Mouse (Mus musculus): ENCODE measurements at regions not wholly inside any gene's neighbourhood (a gene's known extent, or its start where the extent isn't known, plus 50 kb on each side); places are given as distances from the start of the nearest gene placed in this dataset.

DNA sequence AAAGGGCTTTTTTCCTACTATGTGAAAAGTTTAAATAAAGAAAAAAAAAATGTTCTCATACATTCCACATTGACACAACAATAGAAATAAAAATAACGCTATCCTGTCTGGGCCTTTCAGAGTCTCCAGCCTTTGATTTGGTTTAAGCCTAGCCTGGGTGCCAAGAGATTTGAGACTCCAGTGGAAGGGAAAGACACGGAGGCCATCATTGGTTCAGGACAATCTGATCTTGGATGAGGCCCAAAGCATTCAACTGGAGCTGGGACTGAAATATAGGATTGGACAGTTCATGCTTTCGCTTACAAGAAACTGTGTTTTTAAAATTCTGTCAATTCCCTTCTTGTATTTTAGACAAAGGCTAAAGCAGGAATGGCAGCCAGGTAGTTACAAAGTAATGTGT is 294.7 kb upstream of the Cited2 start:
- Histone ChIP-seq H3K27ac (replicated peaks) (no peak overlapping the region), H3K27me3 (ENCODE audit: low read depth, poor library complexity, severe bottlenecking) (no peaks in the 10 kb centered on the region), H3K36me3 (no peaks in the 10 kb centered on the region), H3K4me3 (no peak overlapping the region), H3K9me3 (replicated peaks) (no peaks in the 10 kb centered on the region), H3K4me1 (no peaks in the 10 kb centered on the region)
- 85% methylated on average over 3 of the region's 3 CpGs for WGBS
- no peak for DNase-seq (ENCODE audit: low spot score)

DNA sequence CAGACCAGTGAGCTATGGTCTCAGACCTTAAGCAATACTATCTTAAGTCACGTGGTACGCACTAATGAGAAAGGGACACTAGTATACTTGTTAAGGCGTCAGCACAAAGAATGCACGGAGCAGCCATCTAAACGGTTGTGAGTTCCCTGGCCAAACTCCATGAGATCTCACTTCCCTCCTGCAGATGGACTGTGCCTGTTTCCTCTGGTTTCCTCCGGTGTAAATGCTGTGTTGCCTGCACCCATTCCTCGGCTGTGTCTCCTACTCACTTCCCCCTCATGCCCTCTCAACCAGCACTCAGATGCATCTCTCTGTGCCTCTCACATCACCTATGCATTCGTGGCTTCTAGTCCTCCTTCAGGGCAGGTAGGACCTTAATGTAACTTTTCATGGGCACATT is 291.9 kb upstream of the Cited2 start:
- 87% methylated on average over 8 of the region's 8 CpGs for WGBS

DNA sequence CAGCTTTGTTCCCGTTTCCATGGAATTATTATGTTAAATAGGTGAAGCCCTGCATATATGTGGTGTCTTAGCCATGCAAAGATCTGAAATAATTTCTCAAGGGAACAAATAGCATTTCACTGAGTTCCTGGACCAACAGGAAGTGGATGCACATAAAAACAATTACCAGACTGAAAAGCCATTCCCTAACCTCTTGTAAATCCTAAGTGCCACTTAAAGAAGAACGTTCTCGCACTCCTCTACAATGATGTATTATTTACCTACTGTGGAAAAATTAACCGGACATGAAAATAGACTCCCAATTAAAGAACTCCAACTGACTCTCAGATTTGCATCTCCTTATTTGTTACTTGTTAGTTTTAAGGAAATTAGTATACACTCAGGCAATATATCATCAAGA is 288.9 kb upstream of the Cited2 start:
- DNase-seq (ENCODE audit: low spot score), result no peak
- H3K36me3 ChIP-seq, result no peaks in the 10 kb centered on the region
- no peaks in the 10 kb centered on the region for H3K4me1 ChIP-seq
- WGBS, result 88% methylated on average over 4 of the region's 4 CpGs
- H3K4me3 ChIP-seq, result no peak overlapping the region
- no peak overlapping the region for H3K27ac ChIP-seq (replicated peaks)
- H3K27me3 ChIP-seq (ENCODE audit: low read depth, poor library complexity, severe bottlenecking), result no peaks in the 10 kb centered on the region
- H3K9me3 ChIP-seq (replicated peaks), result no peaks in the 10 kb centered on the region

More for the DNA sequence above, 291.9 kb upstream of the Cited2 start:
- Histone ChIP-seq H3K27me3 (ENCODE audit: low read depth, poor library complexity, severe bottlenecking) (no peaks in the 10 kb centered on the region), H3K4me3 (no peak overlapping the region), H3K4me1 (no peaks in the 10 kb centered on the region), H3K9me3 (replicated peaks) (no peaks in the 10 kb centered on the region), H3K27ac (replicated peaks) (no peak overlapping the region), H3K36me3 (no peaks in the 10 kb centered on the region)
- no peak for DNase-seq (ENCODE audit: low spot score)

DNA sequence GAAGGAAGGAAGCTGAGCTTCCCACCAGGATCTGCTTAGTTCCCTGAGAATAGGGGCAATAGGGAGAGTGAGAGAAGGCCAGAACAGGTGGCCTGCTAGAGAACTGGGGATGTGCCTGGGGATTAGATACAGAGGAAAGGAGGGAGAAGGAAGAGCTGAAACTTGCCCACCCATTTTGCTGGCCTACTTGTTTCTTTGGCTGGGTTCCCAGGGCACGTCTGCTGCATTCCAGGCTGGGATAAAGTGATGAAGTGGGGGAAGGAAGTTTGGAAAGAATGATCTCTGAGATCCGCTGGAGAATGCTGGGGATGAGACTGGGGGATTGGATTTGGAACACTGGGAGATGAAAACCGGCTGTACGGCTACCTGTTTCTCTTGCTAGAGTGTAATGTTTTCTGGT is 272.8 kb upstream of the Cited2 start:
- Histone ChIP-seq H3K4me1 (no peaks in the 10 kb centered on the region), H3K4me3 (no peak overlapping the region), H3K9me3 (replicated peaks) (no peaks in the 10 kb centered on the region), H3K27me3 (ENCODE audit: low read depth, poor library complexity, severe bottlenecking) (no peaks in the 10 kb centered on the region), H3K36me3 (no peaks in the 10 kb centered on the region), H3K27ac (replicated peaks) (no peak overlapping the region)
- 71% methylated on average over 4 of the region's 4 CpGs for WGBS
- no peak for DNase-seq (ENCODE audit: low spot score)

GRCm38 (mm10) chr10:17470880-17471279 is 252.1 kb upstream of the Cited2 start:
- WGBS, result 87% methylated on average over 4 of the region's 4 CpGs
- Histone ChIP-seq H3K27me3 (ENCODE audit: low read depth, poor library complexity, severe bottlenecking) (no peaks in the 10 kb centered on the region), H3K4me3 (no peak overlapping the region), H3K9me3 (replicated peaks) (no peaks in the 10 kb centered on the region), H3K27ac (replicated peaks) (no peak overlapping the region), H3K4me1 (peaks cover 8% of the 10 kb centered on the region), H3K36me3 (no peaks in the 10 kb centered on the region)
- DNase-seq (ENCODE audit: low spot score), result no peak

DNA sequence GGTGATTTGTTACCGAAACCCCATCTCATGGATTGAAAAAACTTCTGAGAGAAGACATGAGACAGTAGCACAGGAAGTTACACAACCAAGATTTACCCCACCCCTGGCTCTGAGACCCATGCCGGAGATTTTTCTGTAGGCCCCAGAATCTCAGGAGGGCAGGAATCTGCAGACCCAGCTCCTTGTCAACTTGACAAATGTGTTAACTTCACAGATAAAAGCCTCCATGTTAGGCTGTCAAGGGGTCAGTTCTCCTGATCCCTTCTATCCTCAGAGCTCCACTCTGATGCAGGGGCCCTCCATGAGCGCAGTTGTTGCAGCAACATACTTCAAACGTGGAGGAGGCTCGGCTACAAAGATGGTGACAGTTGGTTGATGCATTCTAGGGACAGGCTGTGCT is 250.5 kb upstream of the Cited2 start:
- H3K27ac ChIP-seq (replicated peaks), result no peak overlapping the region; the same call in 1 of the 2 replicates
- WGBS, result 66% methylated on average over 5 of the region's 5 CpGs
- H3K4me3 ChIP-seq, result no peak overlapping the region
- no peaks in the 10 kb centered on the region for H3K9me3 ChIP-seq (replicated peaks)
- peaks cover 8% of the 10 kb centered on the region for H3K4me1 ChIP-seq
- no peaks in the 10 kb centered on the region for H3K36me3 ChIP-seq
- DNase-seq (ENCODE audit: low spot score), result no peak
- H3K27me3 ChIP-seq (ENCODE audit: low read depth, poor library complexity, severe bottlenecking), result no peaks in the 10 kb centered on the region

- Histone ChIP-seq H3K27me3 (ENCODE audit: low read depth, poor library complexity, severe bottlenecking) (no peaks in the 10 kb centered on the region), H3K4me3 (no peak overlapping the region), H3K27ac (replicated peaks) (no peak overlapping the region), H3K9me3 (replicated peaks) (no peaks in the 10 kb centered on the region), H3K4me1 (peaks cover 36% of the 10 kb centered on the region), H3K36me3 (no peaks in the 10 kb centered on the region)
- 89% methylated on average over 3 of the region's 3 CpGs for WGBS
- DNase-seq (ENCODE audit: low spot score), result no peak
Measured at GRCm38 (mm10) chr10:17475976-17476375, 247.0 kb upstream of the Cited2 start.

DNA sequence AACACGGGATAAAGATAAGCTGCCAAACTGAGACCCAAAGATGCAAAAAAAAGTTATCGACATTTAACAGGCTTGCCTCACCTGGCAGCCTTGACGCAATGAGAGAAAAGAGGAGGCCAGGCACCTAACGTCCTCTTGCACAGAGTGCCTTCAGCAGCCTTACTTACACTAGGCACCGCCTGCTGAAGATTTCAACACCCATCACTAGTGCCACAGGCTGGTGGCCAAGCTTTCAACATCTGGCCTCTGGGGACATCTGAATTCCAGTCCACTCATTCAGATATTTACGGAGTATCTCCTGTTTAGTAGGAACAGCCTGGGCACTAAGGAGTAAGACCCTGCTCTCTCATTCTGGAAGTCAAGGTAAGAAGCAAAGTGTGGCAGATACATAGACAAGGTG is 246.3 kb upstream of the Cited2 start:
- DNase-seq (ENCODE audit: low spot score), result no peak
- Histone ChIP-seq H3K27ac (replicated peaks) (peak overlapping the region; percentile 57; the same call in 1 of the 2 replicates), H3K9me3 (replicated peaks) (no peaks in the 10 kb centered on the region), H3K4me1 (peaks cover 36% of the 10 kb centered on the region), H3K27me3 (ENCODE audit: low read depth, poor library complexity, severe bottlenecking) (no peaks in the 10 kb centered on the region), H3K4me3 (no peak overlapping the region), H3K36me3 (no peaks in the 10 kb centered on the region)
- 90% methylated on average over 6 of the region's 6 CpGs for WGBS

- H3K27me3 ChIP-seq (ENCODE audit: low read depth, poor library complexity, severe bottlenecking), result no peaks in the 10 kb centered on the region
- peaks cover 27% of the 10 kb centered on the region for H3K4me1 ChIP-seq
- peak overlapping the region; percentile 90 for H3K27ac ChIP-seq (replicated peaks)
- 24% methylated on average over 8 of the region's 8 CpGs for WGBS
- H3K9me3 ChIP-seq (replicated peaks), result no peaks in the 10 kb centered on the region
- no peaks in the 10 kb centered on the region for H3K36me3 ChIP-seq
- peak; percentile 78 for DNase-seq (ENCODE audit: low spot score)
- H3K4me3 ChIP-seq, result peak overlapping the region; percentile 41
Measured at GRCm38 (mm10) chr10:17478761-17479632, 244.0 kb upstream of the Cited2 start.

GRCm38 (mm10) chr10:17482751-17483150 is 240.3 kb upstream of the Cited2 start:
- no peaks in the 10 kb centered on the region for H3K27me3 ChIP-seq (ENCODE audit: low read depth, poor library complexity, severe bottlenecking)
- no peak overlapping the region for H3K27ac ChIP-seq (replicated peaks)
- DNase-seq (ENCODE audit: low spot score), result no peak
- WGBS, result 84% methylated on average over 4 of the region's 4 CpGs
- H3K36me3 ChIP-seq, result no peaks in the 10 kb centered on the region
- H3K9me3 ChIP-seq (replicated peaks), result no peaks in the 10 kb centered on the region
- no peak overlapping the region for H3K4me3 ChIP-seq
- peaks cover 33% of the 10 kb centered on the region for H3K4me1 ChIP-seq

- WGBS, result 87% methylated on average over 5 of the region's 5 CpGs
Measured at GRCm38 (mm10) chr10:17485049-17485449, 238.0 kb upstream of the Cited2 start.

DNA sequence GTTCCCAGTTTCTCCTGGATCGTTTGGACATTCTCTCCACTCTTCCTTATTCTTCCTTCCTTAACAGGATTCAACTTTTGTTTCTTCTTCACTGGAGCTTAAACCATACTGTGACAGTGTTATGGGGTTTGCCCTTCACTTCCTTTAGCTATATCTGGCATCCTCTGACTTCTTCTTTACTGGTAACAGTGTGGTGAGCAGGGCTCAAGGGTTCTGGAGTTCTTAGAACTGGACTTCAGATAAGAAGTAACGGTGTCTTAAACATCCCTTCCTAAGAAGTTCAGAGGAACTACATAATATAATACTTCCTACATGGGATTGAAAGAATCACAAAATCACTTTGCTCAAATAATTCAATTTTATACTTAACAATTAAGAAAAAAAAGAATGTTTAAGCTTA is 237.5 kb upstream of the Cited2 start:
- H3K36me3 ChIP-seq, result no peaks in the 10 kb centered on the region
- H3K27me3 ChIP-seq (ENCODE audit: low read depth, poor library complexity, severe bottlenecking), result no peaks in the 10 kb centered on the region
- 94% methylated on average over 2 of the region's 2 CpGs for WGBS
- H3K27ac ChIP-seq (replicated peaks), result no peak overlapping the region
- H3K4me3 ChIP-seq, result no peak overlapping the region
- no peak for DNase-seq (ENCODE audit: low spot score)
- H3K4me1 ChIP-seq, result peaks cover 8% of the 10 kb centered on the region
- no peaks in the 10 kb centered on the region for H3K9me3 ChIP-seq (replicated peaks)

More at GRCm38 (mm10) chr10:17485049-17485449, 238.0 kb upstream of the Cited2 start:
- H3K36me3 ChIP-seq, result no peaks in the 10 kb centered on the region
- DNase-seq (ENCODE audit: low spot score), result no peak
- peaks cover 10% of the 10 kb centered on the region for H3K4me1 ChIP-seq
- no peaks in the 10 kb centered on the region for H3K9me3 ChIP-seq (replicated peaks)
- H3K4me3 ChIP-seq, result no peak overlapping the region
- no peak overlapping the region for H3K27ac ChIP-seq (replicated peaks)
- no peaks in the 10 kb centered on the region for H3K27me3 ChIP-seq (ENCODE audit: low read depth, poor library complexity, severe bottlenecking)

- Histone ChIP-seq H3K9me3 (replicated peaks) (no peaks in the 10 kb centered on the region), H3K4me1 (peaks cover 11% of the 10 kb centered on the region)
- WGBS, result 90% methylated on average over 3 of the region's 3 CpGs
Measured at GRCm38 (mm10) chr10:17486011-17486410, 237.0 kb upstream of the Cited2 start.

More at GRCm38 (mm10) chr10:17486011-17486410, 237.0 kb upstream of the Cited2 start:
- no peak overlapping the region for H3K4me3 ChIP-seq
- no peaks in the 10 kb centered on the region for H3K27me3 ChIP-seq (ENCODE audit: low read depth, poor library complexity, severe bottlenecking)
- DNase-seq (ENCODE audit: low spot score), result no peak
- H3K36me3 ChIP-seq, result no peaks in the 10 kb centered on the region
- no peak overlapping the region for H3K27ac ChIP-seq (replicated peaks)
